Mouse (Mus musculus): Measurements from ENCODE around the gene Asb16. TPM values are rescaled to one million over a fixed set of nuclear protein-coding genes. Genes with fewer than 3 reads are reported as not detected.

The Asb16 gene
- polyA plus RNA-seq, 1 experiment from 2014 or later = 0.20 TPM

Small RNA genes lying within 50 kb of the gene (microRNA-seq; reads per million reads assigned to microRNA genes)
- gene Mir8101 = 0.61 reads per million

Other genes starting within 250 kb of the Asb16 start
- 5.8 and 6.0 TPM in 2 replicates for gene Mpp3, start 240.3 kb upstream of the Asb16 start, polyA plus RNA-seq (2015; fragmentation: Nextera tagmentation; extraction: Ambion mirVana)
- 2.2 and 2.4 TPM in 2 replicates for gene Cd300lg, start 227.2 kb upstream of the Asb16 start, polyA plus RNA-seq (2015; fragmentation: Nextera tagmentation; extraction: Ambion mirVana)
- gene Mpp2, start 180.2 kb upstream of the Asb16 start, polyA plus RNA-seq (2015; fragmentation: Nextera tagmentation; extraction: Ambion mirVana) = 7.5 and 8.8 TPM in 2 replicates
- not detected in 2 replicates for gene Ppy, start 167.4 kb upstream of the Asb16 start, polyA plus RNA-seq (2015; fragmentation: Nextera tagmentation; extraction: Ambion mirVana)
- gene Pyy, start 160.9 kb upstream of the Asb16 start, polyA plus RNA-seq (2015; fragmentation: Nextera tagmentation; extraction: Ambion mirVana) = not detected in 2 replicates
- gene Nags, start 123.2 kb upstream of the Asb16 start, polyA plus RNA-seq (2015; fragmentation: Nextera tagmentation; extraction: Ambion mirVana) = 0.12 and 0.14 TPM in 2 replicates
- 37.5 and 40.3 TPM in 2 replicates for gene Tmem101, start 112.3 kb upstream of the Asb16 start, polyA plus RNA-seq (2015; fragmentation: Nextera tagmentation; extraction: Ambion mirVana)
- 119 and 130 TPM in 2 replicates for gene Lsm12, start 83.4 kb upstream of the Asb16 start, polyA plus RNA-seq (2015; fragmentation: Nextera tagmentation; extraction: Ambion mirVana)
- gene G6pc3, start 79.1 kb upstream of the Asb16 start, polyA plus RNA-seq (2015; fragmentation: Nextera tagmentation; extraction: Ambion mirVana) = 25.1 and 27.6 TPM in 2 replicates
- gene Hdac5, start 38.6 kb upstream of the Asb16 start, polyA plus RNA-seq (2015; fragmentation: Nextera tagmentation; extraction: Ambion mirVana) = 94.1 and 96.7 TPM in 2 replicates
- gene BC030867, start 19.9 kb upstream of the Asb16 start, polyA plus RNA-seq (2015; fragmentation: Nextera tagmentation; extraction: Ambion mirVana) = 13.0 and 13.8 TPM in 2 replicates
- gene Tmub2, start 16.2 kb downstream of the Asb16 start, polyA plus RNA-seq (2015; fragmentation: Nextera tagmentation; extraction: Ambion mirVana) = 53.4 and 53.9 TPM in 2 replicates
- 15.0 and 18.0 TPM in 2 replicates for gene Atxn7l3, start 27.9 kb downstream of the Asb16 start, polyA plus RNA-seq (2015; fragmentation: Nextera tagmentation; extraction: Ambion mirVana)
- gene Ubtf, start 51.0 kb downstream of the Asb16 start, polyA plus RNA-seq (2015; fragmentation: Nextera tagmentation; extraction: Ambion mirVana) = 76.0 and 85.7 TPM in 2 replicates
- gene Slc4a1, start 97.5 kb downstream of the Asb16 start, polyA plus RNA-seq (2015; fragmentation: Nextera tagmentation; extraction: Ambion mirVana) = 5.9 and 10.4 TPM in 2 replicates
- 1.2 and 1.6 TPM in 2 replicates for gene Rundc3a, start 124.7 kb downstream of the Asb16 start, polyA plus RNA-seq (2015; fragmentation: Nextera tagmentation; extraction: Ambion mirVana)
- 184 and 195 TPM in 2 replicates for gene Slc25a39, start 139.2 kb downstream of the Asb16 start, polyA plus RNA-seq (2015; fragmentation: Nextera tagmentation; extraction: Ambion mirVana)
- 192 and 215 TPM in 2 replicates for gene Grn, start 161.6 kb downstream of the Asb16 start, polyA plus RNA-seq (2015; fragmentation: Nextera tagmentation; extraction: Ambion mirVana)
- 4.9 and 5.7 TPM in 2 replicates for gene Fam171a2, start 178.9 kb downstream of the Asb16 start, polyA plus RNA-seq (2015; fragmentation: Nextera tagmentation; extraction: Ambion mirVana)
- gene Itga2b, start 201.4 kb downstream of the Asb16 start, polyA plus RNA-seq (2015; fragmentation: Nextera tagmentation; extraction: Ambion mirVana) = 6.6 and 6.9 TPM in 2 replicates

Data from limb, embryonic 15.5 days (tissue).